Mouse (Mus musculus) lung, postnatal 36 days (tissue): Measurements from ENCODE around the gene Vangl1.

Experiments
- DNase-seq: peaks from one replicate; pipeline ENCODE4 v3.0.0; 2022; ENCODE audit warnings: mixed read lengths

Vangl1 gene

DNA sequence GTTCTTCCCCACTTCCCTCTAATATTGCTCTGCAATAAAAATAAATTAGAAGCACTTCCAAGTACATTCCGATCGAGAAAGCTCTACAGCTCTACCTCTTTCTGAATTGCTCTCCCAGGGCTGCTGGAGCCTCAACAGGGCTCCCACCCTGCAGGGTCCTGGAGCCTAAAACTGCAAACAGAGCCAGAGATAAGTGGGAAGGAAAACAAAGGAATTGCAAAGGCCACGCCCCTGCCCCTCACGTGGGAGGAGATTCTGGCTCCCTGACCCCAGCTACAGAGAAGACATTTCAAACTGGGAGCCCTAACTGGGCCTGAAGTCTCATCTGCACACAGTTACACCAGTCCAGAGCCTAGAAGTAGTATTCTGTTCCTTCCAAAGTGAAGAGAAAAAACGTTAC, 6.7 kb downstream of the Vangl1 start:
- peak; percentile 21 for DNase-seq

DNA sequence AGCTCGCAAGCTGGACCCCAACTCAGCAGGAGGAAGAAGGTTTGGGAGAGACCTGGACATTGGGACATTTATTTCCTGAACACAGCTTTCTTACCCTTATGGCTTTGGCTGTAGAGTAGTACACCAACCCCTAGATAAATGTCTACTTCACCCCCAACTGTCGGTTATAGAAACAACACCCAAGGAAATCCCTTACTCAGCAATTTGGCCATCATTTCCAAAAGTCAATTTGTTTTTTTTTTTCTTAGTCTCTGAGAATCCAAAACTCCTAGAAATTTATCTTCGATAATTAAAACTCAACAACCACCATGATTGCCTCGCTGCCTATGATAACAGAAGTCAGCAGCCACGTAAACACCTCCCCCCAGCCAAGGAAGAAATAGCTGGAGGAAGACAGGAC, 7.3 kb downstream of the Vangl1 start:
- no peak for DNase-seq

DNA sequence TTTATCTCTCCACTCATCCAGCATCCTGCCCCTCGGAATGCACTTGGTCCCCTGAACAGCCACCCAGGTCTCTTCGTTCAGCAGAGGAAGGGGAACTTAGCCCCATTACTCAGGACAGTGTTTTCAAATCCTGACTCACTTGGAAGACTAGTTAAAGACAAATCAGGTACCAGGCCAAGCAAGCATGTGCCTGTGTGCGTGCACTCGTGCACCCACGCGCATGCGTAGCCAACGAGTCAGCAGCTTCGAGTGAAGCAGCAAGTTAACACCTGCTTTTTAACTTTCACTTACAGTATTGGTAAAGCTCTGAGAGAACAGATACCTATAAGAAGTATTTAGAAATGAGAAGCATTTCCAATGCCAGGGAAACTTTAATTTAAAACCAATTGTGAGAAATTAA, 8.3 kb downstream of the Vangl1 start:
- DNase-seq: no peak

DNA sequence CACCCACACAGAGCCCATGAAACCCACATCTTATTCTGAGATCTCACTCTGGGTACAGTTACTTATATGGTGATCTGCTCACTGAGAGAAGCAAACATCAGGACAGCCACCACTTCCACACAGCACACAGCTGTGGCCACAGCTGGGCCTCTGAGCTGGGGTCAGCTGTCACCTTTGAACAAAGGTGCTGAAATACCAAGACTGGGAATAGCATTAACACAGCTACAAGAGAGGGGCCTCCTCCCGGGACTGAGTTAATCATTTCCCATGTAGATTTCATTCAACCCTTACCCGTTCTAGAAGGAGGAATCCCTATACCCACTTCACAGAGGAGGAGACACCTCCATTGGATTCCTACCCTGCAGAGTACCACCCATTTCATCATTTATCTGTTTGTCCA, 8.7 kb downstream of the Vangl1 start:
- DNase-seq: no peak

DNA sequence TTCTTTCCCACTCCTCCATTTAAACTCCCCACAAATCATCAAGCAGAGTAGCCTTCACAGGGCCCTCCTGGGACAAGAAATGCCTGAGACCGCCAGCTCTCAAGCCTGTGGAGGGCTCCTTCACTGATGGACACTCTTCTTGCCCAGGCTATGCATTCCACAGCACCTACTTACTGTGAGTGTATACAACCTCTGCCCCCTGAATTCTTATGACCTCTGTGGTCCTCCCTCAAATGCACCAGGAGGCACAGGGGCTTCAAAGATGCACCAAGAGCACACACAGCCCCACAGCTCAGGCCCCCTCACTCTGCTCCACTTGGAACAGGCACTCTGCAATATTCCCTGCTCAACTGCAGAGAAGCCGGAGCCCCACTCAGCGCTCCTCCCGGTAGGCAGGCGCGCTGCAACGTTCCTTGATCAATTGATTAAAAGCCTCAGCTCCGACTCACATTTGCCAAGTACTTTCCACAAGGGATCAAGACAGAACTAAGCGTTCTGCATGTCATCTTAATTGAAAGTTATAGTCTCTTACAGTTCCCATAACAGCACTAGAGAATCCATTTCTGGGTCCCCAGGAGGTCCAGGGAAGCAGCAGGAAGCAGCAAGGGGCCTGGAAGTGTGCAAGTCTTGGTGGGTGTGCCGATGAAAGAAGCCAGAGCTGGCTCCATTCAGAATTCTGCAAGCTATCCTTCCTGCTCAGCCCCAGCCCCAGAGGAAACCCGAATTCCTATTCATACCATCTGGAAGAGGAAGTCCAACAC, 10.0 kb downstream of the Vangl1 start:
- DNase-seq: no peak

DNA sequence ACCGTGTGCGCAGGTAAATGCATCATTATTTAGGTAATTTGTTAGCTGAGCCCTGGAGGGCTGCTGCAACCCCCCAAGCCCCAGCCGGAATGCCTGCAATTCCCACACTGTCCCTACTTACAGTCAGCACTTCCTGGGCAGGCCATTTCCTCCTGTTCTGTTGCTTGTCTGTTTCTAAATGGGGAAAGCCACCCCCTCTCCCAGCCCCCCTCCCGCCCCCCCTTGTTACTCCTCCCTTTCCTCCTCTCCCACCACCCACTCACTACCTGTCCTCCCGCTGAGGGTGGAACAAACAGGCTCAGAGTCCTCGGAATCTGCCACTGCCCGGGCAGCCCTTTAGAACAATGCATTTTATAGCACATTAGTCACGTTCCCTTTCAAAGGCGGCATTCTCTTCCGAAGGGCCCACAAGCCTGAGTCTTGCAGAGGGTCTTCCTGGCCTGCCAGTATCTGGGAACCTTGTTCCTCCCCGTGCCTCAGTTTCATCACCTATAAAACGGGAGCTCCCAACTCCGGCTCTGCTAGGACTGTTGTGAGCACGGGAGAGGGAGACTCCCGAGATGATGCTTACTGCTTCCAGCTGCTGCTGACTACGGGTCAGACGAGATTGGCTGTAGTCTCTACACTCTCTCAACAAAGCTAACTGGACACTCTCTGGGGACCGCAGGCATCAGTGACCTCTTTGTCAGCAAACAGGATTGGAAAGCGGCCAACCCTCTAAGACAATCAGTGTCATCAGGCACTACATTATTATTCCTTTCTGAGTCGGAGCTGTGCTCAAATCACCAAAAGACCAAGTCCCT, 10.8 kb downstream of the Vangl1 start:
- DNase-seq: peak; percentile 14

DNA sequence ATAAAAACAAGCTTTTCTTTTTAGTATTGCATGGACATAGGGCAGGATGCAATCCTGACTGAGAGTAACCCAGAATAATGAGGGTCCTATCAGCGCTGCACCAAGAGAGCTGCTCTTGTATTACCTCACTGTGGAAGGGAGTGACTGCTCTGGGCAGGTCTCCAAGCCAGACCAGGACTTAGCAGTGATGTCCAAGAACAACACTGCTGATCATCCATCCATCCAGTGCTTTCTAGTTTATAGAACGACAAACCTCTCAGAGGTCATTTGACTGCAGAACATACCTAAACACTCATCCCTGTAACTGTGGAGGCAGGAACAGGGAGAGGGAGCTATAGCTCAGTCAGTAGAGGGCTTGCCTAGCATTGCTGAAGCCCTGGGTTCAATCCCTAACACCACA, 11.9 kb downstream of the Vangl1 start:
- peak; percentile 30 for DNase-seq

DNA sequence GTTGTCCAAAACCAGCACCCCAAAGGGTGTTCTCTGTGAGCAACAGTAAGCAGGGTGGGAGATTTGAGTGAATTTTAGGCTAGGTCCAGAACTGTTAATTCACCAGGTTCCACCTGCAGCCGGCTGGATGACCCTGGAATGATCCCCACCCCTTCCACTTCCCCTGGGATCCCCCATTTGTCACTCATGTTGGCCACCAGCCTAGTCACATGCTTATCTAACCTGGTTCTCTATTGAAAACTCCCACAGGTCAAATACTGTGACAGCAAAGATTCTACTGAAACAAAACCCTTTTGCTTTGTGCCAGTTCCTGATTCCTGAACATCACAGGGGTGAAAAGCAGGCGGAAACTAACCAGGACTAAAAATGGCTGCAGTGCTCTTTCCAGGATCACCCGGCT, 12.9 kb downstream of the Vangl1 start:
- DNase-seq: no peak

DNA sequence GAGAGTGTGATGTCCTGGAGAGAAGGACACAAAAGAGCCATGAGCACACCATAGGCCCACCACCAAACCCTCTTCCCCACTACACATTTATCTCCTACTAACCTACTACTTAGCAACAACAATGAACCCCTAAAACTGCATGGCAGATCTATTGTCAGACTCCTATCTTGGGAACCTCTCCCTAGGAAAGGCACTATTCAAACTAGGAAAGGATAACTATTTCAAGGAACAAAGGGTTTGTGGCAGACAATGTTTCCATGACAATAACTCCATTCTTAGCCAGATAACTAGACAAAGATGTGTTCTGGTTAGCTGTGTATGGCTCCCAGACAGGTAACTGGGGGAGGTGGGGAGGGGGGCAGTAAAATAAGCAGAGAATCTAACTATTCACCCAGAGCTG, 13.9 kb downstream of the Vangl1 start:
- DNase-seq: no peak

DNA sequence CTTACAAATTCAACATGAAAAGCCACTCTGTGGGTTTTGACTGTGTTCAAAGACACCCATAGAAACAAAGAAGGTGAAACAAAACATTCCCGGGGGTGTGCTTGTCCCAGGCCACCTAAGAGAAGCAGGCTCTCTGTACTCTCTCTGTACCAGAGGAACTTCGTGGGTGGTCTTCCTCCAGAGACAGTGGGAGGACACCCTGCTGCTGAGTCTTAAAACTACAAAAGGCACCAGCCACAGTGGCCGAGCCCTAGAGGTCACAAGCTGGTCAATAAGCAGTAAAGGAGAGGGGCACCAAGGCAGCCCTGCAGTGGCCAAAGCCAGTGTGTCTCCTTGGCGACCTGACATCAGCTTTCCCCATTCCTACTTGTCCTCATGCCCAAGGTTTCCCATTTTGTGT, 14.5 kb downstream of the Vangl1 start:
- DNase-seq: no peak

DNA sequence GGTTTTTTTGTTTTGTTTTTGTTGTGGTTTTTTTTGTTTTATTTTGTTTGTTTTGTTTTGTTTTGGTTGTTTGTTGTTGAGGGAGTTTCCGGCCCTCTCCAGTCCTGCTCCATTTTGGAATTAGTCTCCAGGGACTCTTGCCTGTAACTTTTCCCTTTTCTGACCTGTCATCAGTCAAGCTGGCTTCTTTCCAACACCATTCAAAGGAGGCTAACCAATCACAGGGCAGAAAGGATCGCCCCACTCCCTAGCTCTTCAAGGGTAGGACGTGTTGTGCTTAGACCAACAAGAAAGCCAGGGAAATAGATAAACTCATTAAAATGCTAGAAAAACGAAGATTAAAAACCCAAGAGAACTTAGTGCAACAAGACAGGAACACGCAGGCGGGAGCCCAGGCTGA, 15.5 kb downstream of the Vangl1 start:
- no peak for DNase-seq

DNA sequence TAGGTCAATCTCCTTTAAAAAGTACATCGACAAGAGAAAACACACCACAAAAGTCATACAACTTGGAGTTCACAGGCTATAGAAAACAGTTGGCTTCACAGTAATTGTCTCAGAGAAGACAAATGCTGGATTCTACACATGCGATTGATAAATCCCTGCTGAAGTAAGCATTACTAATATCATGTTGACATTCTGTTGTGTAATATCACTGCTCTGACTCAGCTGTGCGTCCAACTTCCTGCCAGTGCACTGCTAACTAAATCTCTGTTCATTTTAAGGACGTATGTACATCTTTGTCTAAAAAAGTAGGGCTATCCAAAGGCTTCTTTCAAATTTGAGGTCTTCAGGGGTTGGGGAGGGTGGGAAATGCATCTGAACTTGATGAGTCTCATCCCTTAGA, 17.1 kb downstream of the Vangl1 start:
- DNase-seq: no peak

DNA sequence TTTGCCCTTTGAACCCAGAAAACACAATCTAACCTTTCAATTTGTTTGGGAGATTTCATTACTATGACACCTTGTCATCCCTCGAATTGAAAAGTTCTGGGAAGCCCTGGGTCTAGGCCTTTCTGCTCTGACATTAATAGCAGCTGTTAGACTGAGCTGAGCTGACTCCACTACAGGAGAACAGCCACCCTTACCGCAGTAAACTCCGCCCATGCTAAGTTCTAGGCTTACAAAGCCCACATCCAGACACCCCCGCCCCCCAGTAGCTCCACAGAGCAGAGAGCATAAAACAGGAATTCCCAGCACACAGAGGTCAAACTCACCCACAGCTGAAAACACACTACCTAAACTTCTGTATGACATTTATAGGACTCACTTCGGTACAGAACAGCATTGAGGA, 19.8 kb downstream of the Vangl1 start:
- DNase-seq: no peak

DNA sequence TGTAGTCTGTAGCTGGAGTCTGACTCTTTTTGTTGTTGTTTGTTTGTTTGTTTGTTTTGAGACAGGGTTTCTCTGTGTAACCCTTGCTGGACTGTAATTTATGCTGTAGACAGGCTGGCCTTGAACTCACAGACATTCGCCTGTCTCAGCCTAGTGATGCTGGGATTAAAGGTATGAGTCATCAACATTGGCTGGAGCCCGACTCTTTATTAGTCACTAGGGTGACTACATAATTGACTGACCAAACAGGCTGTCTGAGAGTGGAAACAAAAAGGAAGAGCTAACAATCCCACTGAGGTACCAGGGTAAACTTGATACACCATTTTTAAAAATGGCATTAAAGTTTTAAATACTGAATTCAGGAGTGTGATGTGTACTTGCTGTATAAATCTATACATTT, 21.9 kb downstream of the Vangl1 start:
- no peak for DNase-seq

DNA sequence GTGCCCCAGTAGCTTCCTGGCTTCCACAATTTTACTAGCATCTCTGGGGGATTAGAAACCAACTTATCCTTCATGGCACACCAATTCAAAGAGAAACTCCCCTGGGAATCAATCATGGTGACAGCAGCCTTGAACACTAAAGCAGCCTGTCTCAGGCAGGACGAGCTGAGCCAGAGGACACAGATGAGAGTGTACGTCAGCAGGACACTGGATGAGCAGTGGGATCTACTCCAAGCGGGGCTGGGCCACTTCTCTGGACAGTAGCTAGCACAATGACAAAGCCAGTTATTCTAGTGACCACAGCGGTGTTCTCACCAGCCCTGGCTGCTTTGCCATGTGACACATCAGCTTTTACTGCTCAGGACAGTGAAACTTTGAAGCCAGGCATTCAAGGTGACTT, 23.3 kb downstream of the Vangl1 start:
- DNase-seq: no peak

DNA sequence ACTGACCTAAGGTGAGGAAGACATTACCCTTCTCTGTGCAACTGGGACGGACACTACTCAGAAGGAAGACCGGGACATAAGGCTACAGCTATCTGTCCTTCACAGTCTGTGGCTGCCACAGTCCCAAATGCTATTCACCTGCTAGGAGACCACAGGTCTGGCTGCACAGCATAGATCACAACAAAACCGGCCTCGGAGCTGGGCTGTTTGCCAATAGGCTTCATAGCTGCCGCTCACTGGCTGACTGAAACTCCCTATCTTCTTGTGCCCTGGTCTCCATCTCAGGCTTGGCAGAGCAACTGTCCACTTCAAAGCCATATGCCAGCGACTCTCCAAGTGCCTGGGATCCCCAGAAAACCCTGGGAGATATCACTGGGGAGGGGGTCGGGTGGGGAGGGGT, 23.7 kb downstream of the Vangl1 start:
- no peak for DNase-seq

DNA sequence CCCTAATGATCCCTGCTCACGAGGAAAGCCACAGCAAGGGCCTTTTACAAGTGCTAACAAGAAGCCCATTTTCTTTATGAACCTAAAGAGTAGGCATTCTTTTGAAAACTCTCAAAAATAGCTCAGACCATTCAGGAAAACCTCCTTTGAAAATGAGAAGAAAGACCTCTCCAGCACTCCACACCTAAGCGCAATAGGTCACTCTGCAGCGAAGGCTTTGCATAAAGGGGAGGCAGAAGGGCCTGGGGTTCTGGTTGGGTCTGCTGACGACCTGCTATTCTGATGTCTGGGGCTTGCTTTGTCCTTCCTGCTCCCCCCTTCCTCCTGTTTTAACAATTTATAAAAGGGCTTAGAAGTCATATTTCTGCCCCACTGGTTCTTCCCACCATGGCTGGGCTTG, 24.6 kb downstream of the Vangl1 start:
- no peak for DNase-seq

DNA sequence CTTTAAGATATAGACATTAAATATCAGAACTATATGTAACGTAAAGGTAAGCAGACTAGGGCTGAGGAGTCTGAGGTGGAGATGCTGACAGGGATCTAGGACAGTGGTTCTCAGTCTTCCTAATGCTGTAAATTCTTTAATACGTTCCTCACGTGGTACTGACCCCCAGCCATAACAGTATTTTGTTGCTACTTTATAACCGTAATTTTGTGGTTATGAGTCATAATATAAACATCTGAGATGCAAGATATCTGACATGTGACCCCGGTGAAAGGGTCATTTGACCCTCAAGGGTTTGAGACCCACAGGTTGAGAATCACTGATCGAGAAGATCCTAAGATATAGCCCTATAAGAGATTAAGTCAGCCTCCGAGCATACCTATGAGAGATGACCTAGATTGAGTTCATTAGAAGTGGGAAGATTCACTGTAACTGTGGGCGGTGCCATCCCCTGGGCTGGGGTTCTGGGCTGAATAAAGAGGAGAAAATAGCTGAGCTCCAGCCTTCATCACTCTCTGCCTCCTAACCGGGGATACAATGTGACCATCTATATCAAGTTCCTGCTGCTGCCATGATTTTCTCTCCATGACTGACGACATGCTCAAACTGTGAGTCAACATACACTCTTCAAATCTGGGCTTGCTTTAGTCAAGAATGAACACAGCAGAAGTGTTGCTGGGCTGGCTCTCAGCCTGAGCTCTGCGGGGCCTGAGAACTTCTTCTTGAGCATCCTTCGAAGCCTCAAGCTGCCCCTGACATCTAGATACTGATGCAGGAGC, 26.5 kb downstream of the Vangl1 start:
- DNase-seq: no peak

DNA sequence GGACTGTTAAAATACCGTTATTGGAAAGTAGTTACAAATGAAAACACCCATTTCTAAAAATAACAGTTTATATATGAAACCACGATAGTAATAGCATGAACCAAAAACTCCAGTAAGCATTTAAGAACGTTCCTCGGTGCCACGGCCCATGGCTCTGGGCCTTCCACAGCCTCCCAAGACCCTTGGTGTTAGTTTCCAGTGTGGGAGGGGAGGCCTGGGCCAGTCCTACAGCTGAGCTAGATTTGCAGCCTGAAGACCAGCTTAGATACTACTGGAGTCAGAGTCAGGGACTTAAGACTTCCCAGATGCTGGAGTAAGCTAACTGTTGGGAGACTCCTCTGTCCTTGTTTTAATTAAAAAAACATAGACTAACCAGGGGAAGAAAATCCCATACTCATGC, 28.4 kb downstream of the Vangl1 start:
- no peak for DNase-seq

DNA sequence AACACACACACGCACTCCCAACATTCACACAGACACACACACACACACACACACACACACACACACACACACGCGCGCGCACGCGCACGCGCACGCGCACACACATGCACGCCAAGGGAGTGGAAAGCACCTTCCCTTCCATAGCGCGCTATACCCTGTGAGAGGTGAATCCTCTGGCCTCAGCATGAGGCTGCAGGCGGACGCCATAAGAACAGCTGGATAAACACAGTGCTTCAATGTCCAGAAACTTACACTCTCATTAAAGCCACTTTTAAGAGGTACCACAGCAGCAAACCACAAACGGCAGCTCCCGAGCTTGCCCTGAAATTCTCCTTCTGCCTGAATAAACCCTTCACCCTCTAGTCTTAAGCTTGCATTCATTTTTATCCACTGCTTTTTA, 28.8 kb downstream of the Vangl1 start:
- no peak for DNase-seq

DNA sequence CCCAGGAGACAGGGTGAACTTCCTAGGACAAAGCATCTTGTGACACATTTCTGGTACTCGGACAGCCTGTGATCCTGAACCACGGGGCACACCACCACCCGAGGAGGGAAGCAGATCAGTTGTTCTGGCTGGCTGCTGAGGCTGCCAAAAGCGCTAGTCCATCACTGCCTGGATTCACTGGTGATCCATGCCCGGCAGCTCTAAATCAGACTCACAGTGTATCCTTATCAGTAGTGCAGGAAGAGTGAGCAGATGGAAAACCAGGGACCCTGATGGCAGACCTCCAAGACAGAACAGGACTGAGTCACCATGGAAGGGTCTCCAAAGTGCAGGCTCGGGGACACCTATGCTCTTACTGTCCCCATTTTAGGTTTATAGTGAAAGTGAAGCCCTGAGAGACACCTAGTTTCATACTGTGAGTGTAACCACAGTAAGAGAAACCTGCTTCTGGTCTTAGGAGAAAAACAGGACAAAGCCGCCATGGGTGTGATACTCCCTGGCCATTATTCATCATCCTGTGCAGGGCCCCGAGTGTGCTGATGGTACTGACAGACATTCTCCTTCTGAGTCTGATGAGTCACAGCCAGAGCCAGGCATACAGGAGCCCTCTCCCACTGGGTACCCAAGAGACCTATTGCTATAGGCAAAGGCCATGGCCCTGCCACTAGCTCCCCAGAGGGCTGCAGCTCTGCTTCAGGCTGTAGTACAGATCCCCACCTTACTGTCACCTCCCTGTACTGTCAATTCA, 30.2 kb downstream of the Vangl1 start:
- no peak for DNase-seq

DNA sequence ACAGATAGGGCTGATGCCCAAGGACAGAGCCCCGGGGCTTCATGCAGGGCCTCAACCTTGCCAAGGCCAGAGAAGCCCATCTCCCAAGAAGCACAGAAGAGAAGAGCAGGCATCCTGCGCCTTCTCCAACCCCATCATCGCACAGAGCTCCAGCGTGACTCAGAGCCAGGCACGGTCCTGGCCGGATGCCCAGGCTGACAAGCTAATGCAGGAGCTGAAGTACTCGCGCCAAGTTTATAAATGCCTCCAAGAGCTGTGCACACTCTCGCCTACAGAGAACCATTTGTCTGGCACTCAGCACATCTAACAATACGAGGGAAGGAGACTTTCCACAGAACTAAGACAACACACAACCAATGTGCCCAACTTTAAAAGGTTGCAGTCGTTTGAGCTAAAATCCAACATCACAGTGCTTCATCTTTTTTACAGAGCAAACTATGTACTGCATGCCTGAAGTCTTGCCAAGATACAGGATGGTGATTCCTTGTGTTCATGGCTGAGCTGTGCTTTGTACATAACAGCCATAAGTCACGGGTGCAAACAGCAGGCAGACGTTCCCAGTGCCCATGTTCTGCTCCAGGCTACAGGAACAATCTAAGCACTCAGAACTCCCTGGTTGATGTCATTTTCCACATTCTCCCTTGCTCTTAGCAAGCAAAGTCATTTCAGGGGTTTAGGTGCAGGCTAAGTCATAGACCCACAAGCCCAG, 35.1 kb downstream of the Vangl1 start:
- DNase-seq: peak; percentile 96
